Mouse (Mus musculus) CH12.LX (cell line): ENCODE data around the gene Arg1. TPM values are rescaled to one million over a fixed set of nuclear protein-coding genes. Genes with fewer than 3 reads are reported as not detected.
A peak's percentile ranks its signal among the peaks of the same experiment; 100 is the strongest.

ENCODE experiments used
- DNase-seq: peaks from one replicate; pipeline ENCODE4 v3.0.0-alpha.2; 2013; ENCODE audit errors: extremely low read depth
- H3K27ac ChIP-seq: 2 replicates; pipeline ENCODE4 v1.5.1; 2012; ENCODE audit warnings: low read depth, mild to moderate bottlenecking, control low read depth, moderate library complexity; ENCODE audit not compliant: insufficient read depth
- H3K27me3 ChIP-seq: replicated peaks from 2 replicates; pipeline ENCODE3; 2012; ENCODE audit warnings: inconsistent platforms
- H3K36me3 ChIP-seq, 2 experiments: replicated peaks in 1 of 2; 2 replicates each; pipeline versions ENCODE3 to v1.6.1; 2012; ENCODE audit warnings: inconsistent platforms in 1 of 2, low read length in 1 of 2, mild to moderate bottlenecking in 1 of 2, mixed read lengths in 1 of 2, moderate library complexity in 1 of 2; ENCODE audit not compliant: control insufficient read depth in 1 of 2, insufficient read depth in 1 of 2
- H3K4me1 ChIP-seq, 2 experiments: 2 replicates each; pipeline ENCODE4 v1.6.1; 2012; ENCODE audit warnings: inconsistent platforms in 1 of 2, moderate library complexity in 1 of 2; ENCODE audit not compliant: insufficient read depth in 2 of 2, control insufficient read depth in 1 of 2
- H3K4me2 ChIP-seq: 2 replicates; pipeline ENCODE4 v1.6.1; 2012; ENCODE audit warnings: low read depth, mild to moderate bottlenecking, control low read depth; ENCODE audit not compliant: poor library complexity, insufficient read depth, severe bottlenecking
- H3K4me3 ChIP-seq, 3 experiments: fragments of 150-350 bp in 1 of 3; sonication (generic) in 1 of 3; replicated peaks in 1 of 3; 2 replicates each; pipeline versions ENCODE3 to v1.5.1; 2011 to 2012; ENCODE audit warnings: low read depth in 2 of 3, low read length in 2 of 3, mild to moderate bottlenecking in 2 of 3, moderate library complexity in 2 of 3, control low read depth in 1 of 3, improper control_type of control experiment in 1 of 3, inconsistent platforms in 1 of 3, mixed read lengths in 1 of 3; ENCODE audit not compliant: poor library complexity in 1 of 3
- H3K79me2 ChIP-seq: replicated peaks from 2 replicates; pipeline ENCODE4 v1.6.1; 2012; ENCODE audit warnings: mild to moderate bottlenecking, moderate library complexity; ENCODE audit not compliant: control insufficient read depth, poor library complexity, insufficient read depth, severe bottlenecking; ENCODE audit errors: extremely low read depth
- H3K9ac ChIP-seq: 2 replicates; pipeline ENCODE4 v1.6.1; 2012; ENCODE audit warnings: low read depth, mild to moderate bottlenecking, control low read depth, moderate library complexity; ENCODE audit not compliant: insufficient read depth
- H3K9me3 ChIP-seq: replicated peaks from 2 replicates; pipeline ENCODE3; 2012; ENCODE audit warnings: low read length, inconsistent platforms, mixed read lengths
- BHLHE40 ChIP-seq: IDR thresholded peaks from 2 replicates; pipeline ENCODE4 v1.6.1; 2011; ENCODE audit warnings: mild to moderate bottlenecking, low read depth, low read length, improper control_type of control experiment
- CHD1 ChIP-seq: IDR thresholded peaks from 2 replicates; pipeline ENCODE4 v1.6.1; 2012; ENCODE audit warnings: low read depth, low read length, improper control_type of control experiment, inconsistent platforms
- CHD2 ChIP-seq: IDR thresholded peaks from 2 replicates; pipeline ENCODE4 v1.6.1; 2011; ENCODE audit warnings: low read length, improper control_type of control experiment
- CTCF ChIP-seq, 2 experiments: IDR thresholded peaks in 1 of 2; conservative IDR thresholded peaks in 1 of 2; 2 replicates each; pipeline ENCODE4 v1.5.1; 2011 to 2012; ENCODE audit warnings: low read depth in 2 of 2, low read length in 2 of 2, improper control_type of control experiment in 1 of 2, inconsistent platforms in 1 of 2, mild to moderate bottlenecking in 1 of 2, moderate library complexity in 1 of 2
- ELF1 ChIP-seq: IDR thresholded peaks from 2 replicates; pipeline ENCODE4 v1.6.1; 2014; ENCODE audit warnings: low read depth, mild to moderate bottlenecking, inconsistent platforms, low read length, improper control_type of control experiment
- EP300 ChIP-seq: IDR thresholded peaks from 2 replicates; pipeline ENCODE4 v1.6.1; 2011; ENCODE audit warnings: low read length, improper control_type of control experiment
- ETS1 ChIP-seq: conservative IDR thresholded peaks from 2 replicates; pipeline ENCODE4 v1.6.1; 2012; ENCODE audit warnings: low read depth, mild to moderate bottlenecking, inconsistent platforms, low read length, improper control_type of control experiment, moderate library complexity
- GABPA ChIP-seq: IDR thresholded peaks from 2 replicates; pipeline ENCODE4 v1.6.1; 2012; ENCODE audit warnings: low read depth, low read length, improper control_type of control experiment, inconsistent platforms; ENCODE audit not compliant: insufficient replicate concordance
- IRF4 ChIP-seq: IDR thresholded peaks from 2 replicates; pipeline ENCODE4 v1.6.1; 2014; ENCODE audit warnings: low read depth, mild to moderate bottlenecking, inconsistent platforms, low read length, improper control_type of control experiment
- JUN ChIP-seq: IDR thresholded peaks from 2 replicates; pipeline ENCODE4 v1.6.1; 2011; ENCODE audit warnings: low read depth, mild to moderate bottlenecking, low read length, improper control_type of control experiment, moderate library complexity; ENCODE audit not compliant: insufficient read depth
- JUND ChIP-seq: conservative IDR thresholded peaks from 2 replicates; pipeline ENCODE4 v1.6.1; 2011; ENCODE audit warnings: low read depth, low read length, improper control_type of control experiment
- MAFK ChIP-seq: IDR thresholded peaks from 2 replicates; pipeline ENCODE4 v1.6.1; 2011; ENCODE audit warnings: low read length, improper control_type of control experiment; ENCODE audit not compliant: insufficient replicate concordance
- MAZ ChIP-seq: IDR thresholded peaks from 2 replicates; pipeline ENCODE4 v1.6.1; 2012; ENCODE audit warnings: low read depth, mild to moderate bottlenecking, inconsistent platforms, low read length, improper control_type of control experiment, moderate library complexity
- MEF2A ChIP-seq: IDR thresholded peaks from 2 replicates; pipeline ENCODE4 v1.6.1; 2014; ENCODE audit warnings: low read depth, mild to moderate bottlenecking, inconsistent platforms, low read length, improper control_type of control experiment, borderline replicate concordance
- MXI1 ChIP-seq: IDR thresholded peaks from 2 replicates; pipeline ENCODE4 v1.6.1; 2011; ENCODE audit warnings: mild to moderate bottlenecking, low read depth, low read length, improper control_type of control experiment
- MYC ChIP-seq: IDR thresholded peaks from 2 replicates; pipeline ENCODE4 v1.6.1; 2011; ENCODE audit warnings: low read depth, mild to moderate bottlenecking, improper control_type of control experiment, low read length
- PAX5 ChIP-seq: IDR thresholded peaks from 2 replicates; pipeline ENCODE4 v1.6.1; 2012; ENCODE audit warnings: low read length, inconsistent platforms, mixed read lengths
- POLR2AphosphoS2 ChIP-seq: IDR thresholded peaks from 2 replicates; pipeline ENCODE4 v1.6.1; 2011; ENCODE audit warnings: low read depth, low read length, improper control_type of control experiment
- SIN3A ChIP-seq: IDR thresholded peaks from 2 replicates; pipeline ENCODE4 v1.6.1; 2012; ENCODE audit warnings: low read length, improper control_type of control experiment, inconsistent platforms
- TCF12 ChIP-seq: IDR thresholded peaks from 2 replicates; pipeline ENCODE4 v1.6.1; 2014; ENCODE audit warnings: low read depth, mild to moderate bottlenecking, inconsistent platforms, low read length, improper control_type of control experiment
- USF1 ChIP-seq: IDR thresholded peaks from 2 replicates; pipeline ENCODE4 v1.6.1; 2014; ENCODE audit warnings: low read depth, mild to moderate bottlenecking, inconsistent platforms, low read length, improper control_type of control experiment
- USF2 ChIP-seq: conservative IDR thresholded peaks from 2 replicates; pipeline ENCODE4 v1.6.1; 2011; ENCODE audit warnings: low read depth, low read length, improper control_type of control experiment
- ZC3H11A ChIP-seq: IDR thresholded peaks from 2 replicates; pipeline ENCODE4 v1.6.1; 2012; ENCODE audit warnings: low read depth, mild to moderate bottlenecking, inconsistent platforms, low read length, improper control_type of control experiment
- ZKSCAN1 ChIP-seq: IDR thresholded peaks from 2 replicates; pipeline ENCODE4 v1.6.1; 2012; ENCODE audit warnings: low read depth, inconsistent platforms, low read length, improper control_type of control experiment, borderline replicate concordance
- ZMIZ1 ChIP-seq: IDR thresholded peaks from 2 replicates; pipeline ENCODE4 v1.6.1; 2012; ENCODE audit warnings: low read depth, mild to moderate bottlenecking, inconsistent platforms, low read length, improper control_type of control experiment
- ZNF384 ChIP-seq: IDR thresholded peaks from 2 replicates; pipeline ENCODE4 v1.6.1; 2012; ENCODE audit warnings: low read depth, low read length, improper control_type of control experiment, inconsistent platforms
- dilution Hi-C: fragments of 300-500 bp; cut with MboI; formaldehyde crosslinking; loops from 2 replicates; pipeline ENCODE4 v1.14.3; 2020; ENCODE audit warnings: low sequenced_read_pairs; ENCODE audit not compliant: extremely low pct_unique_long_range_greater_than_20kb, extremely low pct_ligation_motif_present
- in situ Hi-C: fragments of 300-500 bp; cut with MboI; formaldehyde crosslinking; loops from 3 replicates; pipeline ENCODE4 v1.14.3; 2019; ENCODE audit warnings: low sequenced_read_pairs, low pct_ligation_motif_present, low pct_unique_long_range_greater_than_20kb, mixed read lengths
- polyA plus RNA-seq: library from polyadenylated mRNA; unstranded; fragments of >175 nt; gene quantifications from 2 replicates; pipeline ENCODE4 v1.2.1, GENCODE M21; 2012; ENCODE audit warnings: low read depth; ENCODE audit not compliant: insufficient read length
- total RNA-seq, 2 experiments: library from RNA; depleted of rRNA; stranded (reverse); fragments of 300-350 nt in 1 of 2; fragments of >200 nt in 1 of 2; gene quantifications; 2 replicates each; pipeline ENCODE4 v1.2.3; 2012 to 2014

Gene Arg1
- total and polyA plus RNA-seq, 3 experiments: 0.20 to 0.55 (median 0.20) TPM

- dilution Hi-C loops: no loop called here
- H3K9ac ChIP-seq: peak overlapping the region; percentile 13
- TF ChIP-seq JUND (no peak), GABPA (no peak), CHD2 (no peak), MAZ (no peak), JUN (no peak), ELF1 (no peak), BHLHE40 (peak; percentile 68), PAX5 (no peak), CTCF (conservative IDR thresholded peaks at IDR 0.05 in 1 of 2, IDR thresholded peaks at IDR 0.05 in 1 of 2; ENCODE audit: low read depth in 2 of 2, low read length in 2 of 2) (no peak), ZKSCAN1 (no peak), MEF2A (peak; percentile 57; the same call in 1 of the 2 replicates), MXI1 (peak; percentile 39; the same call in 1 of the 2 replicates), MAFK (0 out of 2 replicates have a peak, but pooled peaks have one; percentile 4), IRF4 (peak; percentile 67; the same call in 1 of the 2 replicates), USF2 (no peak), MYC (no peak), ETS1 (no peak; the same call in 1 of the 2 replicates), ZC3H11A (no peak), SIN3A (no peak), ZNF384 (no peak), CHD1 (no peak), TCF12 (peak; percentile 72), ZMIZ1 (no peak), POLR2AphosphoS2 (no peak), USF1 (no peak), EP300 (peak; percentile 68)
- peak; percentile 19 for DNase-seq
- H3K4me1 ChIP-seq: peaks cover 8 to 10% of the 10 kb centered on the region in 2 experiments
- no peaks in the 10 kb centered on the region for H3K9me3 ChIP-seq
- in situ Hi-C loops: loop anchor here (5.0 kb wide), 1 partner anchor 259 kb away; no protein-coding TSS in a partner anchor
- no peaks in the 10 kb centered on the region for H3K27me3 ChIP-seq
- no peaks in the 10 kb centered on the region for H3K79me2 ChIP-seq
- no peaks in the 10 kb centered on the region for H3K36me3 ChIP-seq
- peak overlapping the region in 2 of 3 experiments; percentile 24 to 31 for H3K4me3 ChIP-seq
- H3K4me2 ChIP-seq: peak overlapping the region; percentile 96
- H3K27ac ChIP-seq: no peak overlapping the region
These were observed 31.2 kb upstream of the Arg1 start for GRCm38 (mm10) chr10:24958280-24959042.
